Mouse (Mus musculus) heart, postnatal 4 days (tissue): Measurements from ENCODE around the gene Tbx3. TPM values are rescaled to one million over a fixed set of nuclear protein-coding genes. Genes with fewer than 3 reads are reported as not detected.

Experiments used
- DNase-seq: peaks from one replicate; pipeline ENCODE4 v3.0.0; 2021
- total RNA-seq, 2 experiments: library from RNA; stranded (reverse); gene quantifications; 2 replicates each; pipeline ENCODE4 v1.2.3; 2021

The Tbx3 gene
- total RNA-seq, 2 experiments from 2014 or later: 14.4 to 15.8 TPM

DNA sequence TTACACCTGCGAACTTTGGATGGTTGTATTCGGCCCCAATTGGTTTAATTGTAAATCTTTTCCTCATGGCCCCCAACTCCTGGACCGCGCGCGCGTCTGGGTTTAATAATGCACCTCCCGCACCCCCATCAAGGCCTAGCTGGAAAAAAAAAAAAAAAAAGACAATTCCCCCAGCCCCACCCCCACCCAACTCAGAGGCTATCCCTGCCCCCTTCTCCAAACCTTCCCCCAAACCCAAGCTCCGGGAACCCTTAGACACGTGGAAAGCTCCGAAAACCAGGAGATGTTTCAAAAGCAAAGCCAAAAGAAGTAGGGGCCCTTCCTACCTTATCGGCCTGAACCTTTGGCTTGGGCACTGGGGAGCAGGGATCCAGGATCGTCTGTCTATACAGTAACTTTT is 8.1 kb upstream of the Tbx3 start:
- no peak for DNase-seq

DNA sequence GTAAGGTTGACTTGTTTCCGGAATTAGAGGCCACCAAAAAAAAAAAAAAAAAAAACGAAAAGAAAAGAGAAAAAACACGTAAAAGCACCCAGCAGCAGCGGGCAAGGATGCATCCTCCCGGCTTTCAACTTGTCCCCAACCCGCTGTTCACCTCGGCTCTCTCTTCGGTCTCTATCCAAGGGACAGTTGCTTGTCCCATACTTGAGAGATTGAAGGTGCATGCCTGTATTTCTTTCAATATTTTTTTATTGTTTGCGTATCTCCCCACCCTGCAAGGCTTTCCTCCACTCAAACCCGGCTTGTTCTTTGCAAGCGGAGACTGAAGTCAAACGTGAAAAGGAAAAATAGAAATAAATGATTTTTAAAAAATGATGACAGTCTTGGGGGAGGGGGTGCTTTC is 7.7 kb upstream of the Tbx3 start:
- no peak for DNase-seq

DNA sequence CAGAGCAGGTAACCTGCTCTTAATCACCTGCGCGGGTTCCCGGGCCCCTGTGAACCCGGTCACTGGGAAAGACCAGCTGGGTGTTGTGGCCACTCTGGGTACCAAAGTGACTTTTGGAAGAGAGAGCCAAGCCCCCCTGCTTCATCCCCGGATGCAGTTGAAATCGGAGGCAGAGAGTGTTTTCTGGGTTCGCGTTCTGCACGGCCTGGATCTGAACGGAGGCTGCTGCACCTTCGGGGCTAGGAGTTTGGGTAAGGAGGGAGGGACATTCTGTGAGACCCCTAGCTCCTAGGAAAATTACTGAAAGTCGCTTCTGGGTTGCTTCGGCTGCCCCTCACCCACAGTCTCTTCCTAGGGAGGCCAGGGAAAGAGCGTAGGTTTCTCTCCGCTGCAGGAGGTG is 7.2 kb upstream of the Tbx3 start:
- DNase-seq: no peak

DNA sequence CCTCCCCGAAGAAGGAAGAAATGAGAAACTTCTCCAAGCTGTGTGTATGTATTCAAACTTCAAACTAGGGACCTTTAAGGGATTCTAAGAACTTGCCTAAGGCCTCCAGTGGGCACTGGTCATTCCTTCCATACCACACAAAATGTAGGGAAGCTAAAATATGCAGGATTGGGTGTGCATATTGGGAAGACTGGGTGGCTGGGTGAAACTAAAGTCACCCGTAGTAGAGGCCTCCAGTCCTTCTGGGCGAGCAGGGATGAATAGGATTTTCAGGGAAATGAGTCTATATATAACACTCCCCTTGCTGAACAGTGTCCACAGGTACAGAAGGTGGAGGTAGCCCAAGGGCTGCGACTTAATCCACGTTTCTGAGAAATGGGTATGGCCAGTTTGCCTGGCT is 6.7 kb upstream of the Tbx3 start:
- no peak for DNase-seq

DNA sequence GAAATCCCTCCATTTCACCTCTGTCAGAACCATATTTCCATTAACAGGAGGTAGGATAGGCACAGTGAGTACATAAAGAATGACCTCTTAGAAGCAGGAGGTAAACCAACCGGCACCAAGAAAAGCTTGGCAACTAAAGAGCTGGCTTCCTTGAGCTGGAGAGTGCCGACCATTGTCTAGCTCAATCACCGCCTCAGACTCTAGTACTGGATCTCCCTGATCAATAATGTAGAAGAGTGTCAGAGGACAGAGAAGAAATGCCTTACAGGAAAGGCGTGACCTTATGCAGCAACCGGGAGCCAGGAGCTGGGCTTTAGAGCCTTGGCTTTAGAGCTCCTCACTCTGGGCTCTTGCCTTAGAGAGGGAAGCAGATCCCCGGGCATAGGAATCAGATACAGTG is 4.7 kb upstream of the Tbx3 start:
- DNase-seq: no peak

DNA sequence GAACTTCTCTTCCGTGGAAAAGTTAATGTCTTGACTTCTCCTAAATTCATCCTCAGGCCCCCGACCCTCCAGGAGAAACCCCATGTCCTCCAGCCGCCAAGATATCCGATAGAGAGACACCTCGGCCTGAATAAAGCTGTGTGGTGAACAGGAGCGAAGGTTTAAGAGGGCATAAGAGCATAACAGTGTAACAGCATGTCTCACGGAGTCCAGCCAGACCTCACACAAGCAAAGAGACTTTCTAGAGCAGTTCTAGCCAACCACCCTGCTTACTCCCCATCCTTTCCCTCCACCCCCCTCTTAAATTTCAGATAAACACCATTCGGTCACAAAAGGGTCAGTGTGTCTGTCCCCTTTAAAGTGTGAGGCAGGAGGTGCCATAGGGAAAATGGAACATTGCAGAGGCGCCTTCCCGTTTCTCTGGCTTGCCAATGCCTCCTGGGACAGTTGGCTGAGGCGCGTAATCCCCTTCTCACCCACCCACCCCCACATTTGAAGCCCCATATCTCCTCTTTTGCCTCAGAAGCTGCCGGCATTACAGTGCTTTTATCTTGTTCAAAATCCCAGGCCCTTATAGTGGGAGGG is 3.0 kb upstream of the Tbx3 start:
- DNase-seq: no peak

DNA sequence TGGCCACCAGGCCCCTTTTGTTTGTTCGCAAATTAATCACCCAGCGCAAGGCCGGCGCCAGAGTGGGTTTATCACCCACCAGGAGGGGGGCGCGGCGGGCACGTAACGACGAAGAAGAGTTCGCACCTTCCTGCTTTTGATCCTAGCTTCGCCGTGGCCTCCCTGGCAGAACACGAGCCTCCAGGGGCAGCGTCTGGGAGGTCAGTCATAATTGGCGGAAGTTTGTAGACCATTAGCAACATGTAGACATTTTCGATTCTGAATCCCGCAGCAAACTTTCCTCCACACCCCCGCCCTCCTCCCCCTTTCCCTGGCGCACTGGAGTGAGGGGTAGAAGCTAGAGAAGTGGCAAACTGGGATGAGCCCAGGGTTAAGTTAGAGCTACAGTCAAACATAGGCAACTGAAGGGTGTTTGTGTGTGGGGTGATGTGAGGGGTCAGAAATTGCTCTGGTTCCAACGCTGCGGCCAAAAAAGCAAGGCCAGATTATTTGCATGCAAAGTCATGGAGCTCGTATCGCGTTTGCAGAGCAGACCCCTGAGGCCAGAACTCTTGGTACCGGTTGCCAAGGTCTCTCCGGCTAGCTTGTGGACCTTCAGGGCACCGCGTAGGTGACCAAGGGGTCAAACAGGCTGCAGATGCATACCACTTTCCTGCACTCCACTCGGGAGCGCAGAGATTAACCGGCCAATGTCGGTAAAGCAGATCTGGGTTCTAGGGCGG is 2.1 kb upstream of the Tbx3 start:
- no peak for DNase-seq

DNA sequence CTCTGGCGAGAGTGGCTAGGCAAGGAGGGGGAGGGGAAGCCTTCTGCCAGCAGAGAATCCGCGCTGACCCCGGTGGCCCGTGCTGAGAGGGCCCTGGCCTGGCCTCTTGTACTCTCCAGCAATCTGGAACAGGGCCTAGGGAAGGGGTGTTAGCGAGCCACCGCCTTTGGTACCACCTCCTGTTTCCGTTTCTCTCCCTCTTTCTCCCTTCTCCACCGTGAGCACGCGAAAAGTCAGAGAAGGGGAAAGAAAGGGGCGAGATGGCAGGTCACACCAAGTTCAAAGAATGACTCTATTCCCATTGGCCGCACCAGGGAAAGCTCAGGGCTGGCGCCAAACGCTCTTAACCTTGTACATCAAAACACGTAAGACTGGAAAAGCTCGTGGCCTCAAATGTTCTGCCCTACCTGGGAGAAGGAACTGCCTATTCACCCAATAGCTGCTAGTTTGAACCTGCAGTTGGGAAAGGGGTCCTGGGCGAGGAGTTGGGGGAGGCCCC is 1.5 kb upstream of the Tbx3 start:
- no peak for DNase-seq

DNA sequence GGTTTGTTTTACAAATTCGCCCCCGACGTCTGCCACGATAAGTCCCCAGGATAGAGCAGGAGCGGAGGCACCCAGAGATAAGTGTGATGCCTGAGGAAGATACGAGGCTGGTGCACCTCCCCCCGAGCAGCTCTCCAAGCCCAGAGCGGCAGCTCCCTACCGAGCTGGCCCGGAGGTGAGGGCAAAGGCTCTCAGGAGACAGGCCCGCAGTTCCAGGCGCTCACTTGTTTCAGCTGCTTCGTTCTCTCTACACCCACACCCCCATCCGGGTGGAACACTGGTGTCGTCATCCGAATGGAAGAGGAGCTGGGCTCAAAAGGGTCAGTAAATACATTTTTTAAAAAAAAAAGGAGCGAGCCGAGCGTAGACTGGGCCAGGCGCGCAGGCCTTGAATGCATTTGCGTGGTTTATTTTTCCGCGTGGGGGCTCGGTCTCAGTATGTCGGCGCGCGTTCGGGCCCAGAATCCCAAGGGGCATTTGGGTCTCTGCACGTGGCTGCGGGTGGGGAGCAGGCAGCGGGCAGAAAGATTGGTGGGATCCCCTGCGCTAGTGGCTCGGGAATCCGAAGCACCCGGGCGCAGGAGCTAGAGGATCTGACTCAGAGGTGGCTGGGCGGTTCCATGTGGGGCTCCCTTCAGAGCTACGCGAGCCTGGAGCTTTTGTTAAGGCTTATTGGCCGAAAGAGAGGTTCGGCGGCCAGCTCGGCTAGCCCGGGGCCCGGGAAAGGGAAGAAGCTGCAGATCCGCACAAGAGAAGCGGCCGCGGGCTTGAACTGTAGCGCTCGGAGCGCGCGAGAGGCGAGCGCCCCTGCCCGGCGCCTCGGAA is 516 bp upstream of the Tbx3 start:
- peak; percentile 52 for DNase-seq

DNA sequence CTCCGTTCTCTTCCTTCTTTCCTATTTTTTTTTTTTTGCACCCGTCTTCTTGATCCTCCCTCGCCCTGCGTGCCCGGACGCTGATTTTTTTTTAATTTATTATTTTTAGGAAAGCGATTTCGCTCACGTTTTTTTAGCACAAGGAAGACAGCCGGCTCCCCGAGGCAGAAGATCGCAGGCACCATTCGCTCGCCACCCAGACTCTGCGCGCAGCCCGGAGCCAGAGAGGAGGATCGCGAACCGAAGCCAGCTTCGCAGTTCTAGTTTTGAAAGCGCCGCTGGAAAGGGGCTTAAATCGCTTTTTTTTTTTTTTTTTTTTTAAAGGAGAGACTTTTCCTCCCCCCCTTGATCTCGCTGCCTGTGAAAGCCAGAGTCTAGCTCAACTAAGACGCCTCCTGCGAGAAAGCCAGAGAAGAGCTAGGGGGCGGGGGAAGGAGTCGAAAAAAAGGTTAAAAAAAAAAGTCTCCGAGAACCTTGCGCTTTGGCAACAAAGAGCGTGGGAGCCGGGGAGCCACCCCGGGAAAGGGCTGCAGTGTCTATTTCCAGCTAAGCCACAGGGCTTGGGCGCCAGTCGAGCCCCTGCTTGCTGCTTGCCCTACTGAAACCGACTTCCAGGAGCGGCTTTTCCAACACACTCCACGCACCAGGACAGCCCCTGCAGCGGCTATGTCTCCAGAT is 794 bp downstream of the Tbx3 start:
- peak; percentile 46 for DNase-seq

DNA sequence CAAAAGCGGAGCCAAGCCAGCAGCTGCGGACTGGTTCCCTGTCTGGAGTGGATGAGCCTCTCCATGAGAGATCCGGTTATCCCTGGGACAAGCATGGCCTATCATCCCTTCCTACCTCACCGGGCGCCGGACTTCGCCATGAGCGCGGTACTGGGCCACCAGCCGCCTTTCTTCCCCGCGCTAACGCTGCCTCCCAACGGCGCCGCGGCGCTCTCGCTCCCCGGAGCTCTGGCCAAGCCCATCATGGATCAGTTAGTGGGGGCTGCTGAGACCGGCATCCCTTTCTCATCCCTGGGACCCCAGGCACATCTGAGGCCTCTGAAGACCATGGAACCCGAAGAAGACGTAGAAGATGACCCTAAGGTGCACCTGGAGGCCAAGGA is 1.5 kb downstream of the Tbx3 start:
- peak; percentile 53 for DNase-seq

DNA sequence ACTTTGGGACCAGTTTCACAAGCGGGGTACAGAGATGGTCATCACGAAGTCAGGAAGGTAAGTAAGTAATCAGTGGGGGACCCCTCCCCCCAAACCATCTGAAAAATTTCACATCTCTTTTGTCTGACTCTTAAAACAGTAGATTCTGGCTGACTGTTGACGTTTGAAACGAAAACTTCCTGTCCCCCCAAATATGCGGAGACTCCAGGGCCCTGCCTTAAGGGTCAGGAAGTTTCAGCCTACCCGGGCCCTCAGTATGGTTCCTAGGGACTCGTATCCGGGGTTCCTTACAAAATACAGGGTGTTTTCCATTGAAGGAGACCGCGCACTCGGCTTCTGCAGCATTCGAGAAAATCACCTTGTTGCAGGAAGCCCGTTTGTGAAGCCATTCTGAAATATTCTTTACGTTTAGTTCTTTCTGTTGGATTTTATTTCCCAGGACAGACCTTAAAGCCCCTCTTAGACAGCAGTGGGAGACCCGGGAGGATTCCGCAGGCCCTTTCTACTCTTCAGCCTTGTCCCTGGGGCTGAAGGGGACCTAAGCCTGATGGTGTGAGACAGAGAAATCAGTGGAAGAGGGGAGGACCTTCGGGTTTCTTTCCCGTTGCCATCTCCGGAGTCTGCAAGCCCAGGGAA is 2.0 kb downstream of the Tbx3 start:
- DNase-seq: no peak

DNA sequence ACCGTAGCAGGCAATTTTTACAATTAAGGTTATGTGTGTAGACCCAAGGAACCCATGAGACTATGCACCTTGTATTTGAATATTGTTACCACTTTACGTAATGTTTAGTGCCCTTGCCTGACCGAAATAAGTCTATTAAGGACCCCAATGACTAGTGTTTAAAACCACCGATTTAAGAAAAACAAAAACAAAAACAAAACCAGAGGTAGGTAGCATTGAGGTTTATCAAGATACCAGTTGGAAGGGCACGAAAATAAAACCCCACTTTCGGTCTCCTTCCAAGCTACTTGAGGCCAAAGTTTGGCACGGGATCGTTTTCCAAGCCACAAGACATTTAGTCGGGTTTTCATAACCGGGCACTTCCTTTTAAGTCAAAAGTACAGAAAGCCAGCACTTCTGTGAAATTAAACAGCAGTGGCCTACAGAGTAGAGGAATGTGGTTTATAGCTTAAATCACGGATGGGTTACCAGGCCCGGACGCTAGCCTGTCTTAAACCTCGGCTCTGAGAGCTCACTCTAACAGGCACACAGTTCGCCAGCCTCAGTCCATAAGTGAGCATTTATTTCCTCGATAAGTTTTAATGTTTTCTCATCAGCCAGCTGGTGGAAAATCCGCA is 2.6 kb downstream of the Tbx3 start:
- no peak for DNase-seq

DNA sequence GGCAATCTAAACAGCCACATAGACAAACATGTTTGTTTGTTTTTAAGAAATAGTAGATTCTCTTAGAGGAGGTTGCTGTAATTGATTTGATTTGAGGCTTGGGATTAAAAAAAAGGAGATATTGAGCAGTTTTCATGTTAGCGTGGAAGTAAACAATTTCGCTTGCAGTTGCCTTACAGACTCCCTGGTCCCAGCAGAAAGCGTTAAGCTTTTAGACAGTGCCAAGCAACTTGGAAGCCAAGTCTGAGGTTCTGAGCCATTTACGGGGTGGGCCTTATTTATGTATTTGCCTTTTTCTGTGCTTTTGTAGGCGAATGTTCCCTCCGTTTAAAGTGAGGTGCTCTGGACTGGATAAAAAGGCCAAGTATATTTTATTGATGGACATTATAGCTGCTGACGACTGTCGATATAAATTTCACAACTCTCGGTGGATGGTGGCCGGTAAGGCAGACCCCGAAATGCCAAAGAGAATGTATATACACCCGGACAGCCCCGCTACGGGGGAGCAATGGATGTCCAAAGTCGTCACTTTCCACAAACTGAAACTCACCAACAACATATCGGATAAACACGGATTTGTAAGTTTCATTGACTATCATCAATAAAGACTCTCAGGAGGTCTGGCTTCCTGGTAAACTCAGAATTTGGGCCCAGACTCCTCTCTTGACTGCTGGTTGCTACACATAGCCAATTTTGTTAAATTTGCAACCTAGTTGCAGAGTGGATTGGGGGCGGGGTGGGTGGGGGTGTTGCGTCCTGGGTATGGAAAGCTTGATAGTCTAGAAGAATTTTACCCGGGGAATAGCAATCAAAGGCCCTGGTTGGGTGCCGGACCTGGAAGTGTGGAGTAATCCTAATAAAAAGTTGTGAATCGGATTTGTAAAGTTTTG is 3.5 kb downstream of the Tbx3 start:
- DNase-seq: no peak

DNA sequence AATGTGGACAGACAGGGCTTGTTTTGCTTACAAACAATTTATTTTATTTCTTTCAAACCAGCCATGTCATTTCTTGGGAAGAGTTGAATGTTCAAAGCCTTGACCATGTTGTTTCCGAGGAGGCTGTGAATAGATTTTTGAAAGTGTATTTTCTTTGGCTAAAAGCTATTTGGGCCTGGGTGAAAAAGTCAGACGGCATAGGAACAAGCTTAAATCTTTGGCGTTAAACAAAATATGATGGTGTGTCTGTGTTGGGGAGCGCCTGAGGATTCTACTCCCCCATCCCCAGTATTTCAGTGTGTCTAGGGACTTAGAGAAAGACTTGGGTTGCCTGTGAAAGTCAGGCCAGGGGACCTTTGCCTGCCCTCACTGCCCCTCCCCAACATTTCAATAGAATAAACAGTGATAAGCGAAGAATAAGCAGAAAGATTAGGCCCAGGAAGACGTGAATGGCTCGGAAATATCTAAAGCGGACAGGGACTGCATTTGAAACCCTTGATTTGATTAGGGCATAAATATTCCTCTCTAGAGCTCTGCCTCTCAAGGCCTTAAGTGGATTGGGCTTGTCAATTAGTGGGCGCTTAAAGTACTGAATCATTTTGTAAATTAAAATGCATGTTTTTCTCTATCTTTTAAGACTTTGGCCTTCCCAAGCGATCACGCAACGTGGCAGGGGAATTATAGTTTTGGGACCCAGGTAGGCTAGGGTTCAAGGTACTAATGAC is 4.3 kb downstream of the Tbx3 start:
- no peak for DNase-seq

DNA sequence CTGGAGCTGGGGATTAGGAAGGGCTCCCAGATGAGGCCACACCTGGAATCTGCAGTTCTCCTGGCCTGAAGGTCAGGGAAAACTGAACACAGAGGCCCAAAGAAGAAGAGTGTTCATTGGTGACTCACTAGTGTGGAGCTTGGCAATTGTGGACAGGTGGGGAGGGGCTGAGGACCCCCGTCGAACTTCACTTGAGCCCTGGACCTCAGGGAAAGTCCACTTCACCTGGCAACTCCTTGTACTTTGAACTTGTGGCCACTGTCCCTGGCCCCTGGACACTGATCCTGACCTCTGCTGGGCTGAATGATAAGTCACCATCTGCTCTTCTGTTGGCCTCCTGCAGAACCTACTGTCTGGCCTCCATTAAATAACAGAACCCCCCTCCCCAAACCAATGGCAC is 5.8 kb downstream of the Tbx3 start:
- no peak for DNase-seq

DNA sequence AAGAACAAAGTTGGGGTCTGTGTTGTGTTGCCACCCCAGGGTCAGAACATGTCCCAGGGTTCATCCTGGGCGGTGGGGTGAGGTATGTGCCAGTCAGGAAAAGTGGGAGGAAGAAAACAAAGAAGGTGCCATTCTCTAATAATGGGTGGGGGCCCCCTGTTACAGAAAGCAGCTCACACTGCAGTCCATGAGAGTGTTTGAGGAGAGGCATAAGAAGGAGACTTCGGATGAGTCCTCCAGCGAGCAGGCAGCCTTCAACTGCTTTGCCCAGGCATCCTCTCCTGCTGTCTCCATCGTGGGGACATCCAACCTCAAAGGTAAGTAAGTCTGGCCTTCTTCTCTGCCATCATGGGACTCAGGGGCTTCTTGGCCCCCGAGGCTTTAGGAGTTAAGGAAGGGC is 8.0 kb downstream of the Tbx3 start:
- no peak for DNase-seq

DNA sequence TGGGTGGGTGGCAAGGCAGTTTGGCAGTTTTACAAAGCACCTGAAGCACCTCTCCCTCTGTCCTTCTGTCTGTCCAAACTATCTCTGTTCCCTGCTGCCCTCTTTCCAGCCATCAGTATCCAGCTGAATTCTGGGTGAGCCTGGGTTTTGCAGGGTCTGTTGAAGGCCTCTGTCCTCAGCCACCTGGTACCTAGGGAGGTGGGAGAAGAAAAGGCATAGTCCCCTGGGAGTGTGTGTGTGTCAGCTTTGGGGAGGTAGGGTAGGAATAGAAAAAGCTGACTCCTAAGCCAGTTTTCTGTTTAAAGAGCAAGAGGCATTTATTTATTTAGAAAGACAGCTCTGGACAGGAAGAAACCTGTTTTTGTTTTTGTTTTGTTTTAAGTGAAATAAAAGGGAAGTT is 8.6 kb downstream of the Tbx3 start:
- DNase-seq: no peak

DNA sequence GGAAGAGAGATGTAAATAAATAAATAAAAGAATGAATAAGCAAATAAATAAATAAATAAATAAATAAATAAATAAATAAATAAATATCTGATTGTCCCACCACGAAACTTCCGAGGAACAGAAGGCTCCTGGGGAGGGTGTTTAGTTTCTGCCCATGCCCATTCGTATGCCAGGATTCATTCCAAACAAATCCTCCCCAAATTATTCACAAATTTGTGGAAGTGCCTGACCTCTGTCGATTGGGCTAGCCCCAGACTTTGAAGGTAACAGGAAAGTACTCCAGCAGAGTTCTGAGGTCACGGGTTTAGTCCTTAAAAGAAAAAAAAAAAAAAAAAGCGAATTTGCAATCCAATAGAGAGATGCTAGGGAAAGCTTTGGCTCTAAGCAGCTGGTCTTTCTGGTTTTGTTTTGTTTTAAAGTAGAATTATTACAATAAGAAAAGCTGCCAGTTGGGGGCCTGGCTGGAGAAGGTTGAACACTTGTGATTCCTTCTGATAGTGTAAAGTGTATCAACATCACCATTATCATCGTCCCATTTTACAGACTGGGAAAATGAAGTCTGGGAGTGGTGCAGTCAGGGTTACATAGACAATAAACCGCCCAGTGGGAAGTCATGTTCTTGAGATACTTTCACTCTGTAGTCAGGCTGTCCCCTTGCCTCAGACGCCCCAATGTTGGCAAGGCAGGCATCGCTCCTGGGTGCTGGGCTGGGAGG is 9.3 kb downstream of the Tbx3 start:
- DNase-seq: no peak
